Mouse (Mus musculus): ENCODE measurements around the gene Gm20479. TPM values are rescaled to one million over a fixed set of nuclear protein-coding genes. Genes with fewer than 3 reads are reported as not detected.

Gene Gm20479
- polyA plus RNA-seq, 1 experiment: not detected

GRCm38 (mm10) chr7:27311651-27312284 is 45.5 kb downstream of the Gm20479 start:
- Histone ChIP-seq H3K27ac (ENCODE audit: insufficient read depth, low read depth, low read length) (no peak overlapping the region), H3K4me3 (ENCODE audit: low read depth, low read length) (no peak overlapping the region), H3K27me3 (ENCODE audit: control insufficient read depth, insufficient read depth, low read length) (no peaks in the 10 kb centered on the region), H3K4me1 (ENCODE audit: control insufficient read depth, insufficient read depth, insufficient read length, low read length) (peaks cover 3% of the 10 kb centered on the region), H3K36me3 (ENCODE audit: control insufficient read depth, insufficient read depth, low read length) (no peaks in the 10 kb centered on the region)
- no peak for TF ChIP-seq POLR2A (IDR thresholded peaks at IDR 0.05; ENCODE audit: low read depth, low read length)
- TF ChIP-seq CTCF (IDR thresholded peaks at IDR 0.05; ENCODE audit: extremely low read depth, insufficient read length, insufficient replicate concordance, low read depth, low read length): no peak
- WGBS: 83% methylated on average over 12 of the region's 12 CpGs

- no peaks in the 10 kb centered on the region for H3K27me3 ChIP-seq (ENCODE audit: control insufficient read depth, insufficient read depth, low read length)
- H3K36me3 ChIP-seq (ENCODE audit: control insufficient read depth, insufficient read depth, low read length): no peaks in the 10 kb centered on the region
- TF ChIP-seq POLR2A (IDR thresholded peaks at IDR 0.05; ENCODE audit: low read depth, low read length) (no peak), CTCF (IDR thresholded peaks at IDR 0.05; ENCODE audit: extremely low read depth, insufficient read length, insufficient replicate concordance, low read depth, low read length) (no peak)
- H3K27ac ChIP-seq (ENCODE audit: insufficient read depth, low read depth, low read length): no peak overlapping the region
- no peak overlapping the region for H3K4me3 ChIP-seq (ENCODE audit: low read depth, low read length)
- peaks cover 3% of the 10 kb centered on the region for H3K4me1 ChIP-seq (ENCODE audit: control insufficient read depth, insufficient read depth, insufficient read length, low read length)
- WGBS: 61% methylated on average over 8 of the region's 8 CpGs
These were observed 46.2 kb downstream of the Gm20479 start for GRCm38 (mm10) chr7:27310996-27311535.

- WGBS: 13% methylated on average over 17 of the region's 17 CpGs
- H3K27me3 ChIP-seq (ENCODE audit: control insufficient read depth, insufficient read depth, low read length): no peaks in the 10 kb centered on the region
- no peaks in the 10 kb centered on the region for H3K36me3 ChIP-seq (ENCODE audit: control insufficient read depth, insufficient read depth, low read length)
- no peak overlapping the region for H3K27ac ChIP-seq (ENCODE audit: insufficient read depth, low read depth, low read length)
- TF ChIP-seq CTCF (IDR thresholded peaks at IDR 0.05; ENCODE audit: extremely low read depth, insufficient read length, insufficient replicate concordance, low read depth, low read length) (no peak), POLR2A (IDR thresholded peaks at IDR 0.05; ENCODE audit: low read depth, low read length) (no peak)
- H3K4me1 ChIP-seq (ENCODE audit: control insufficient read depth, insufficient read depth, insufficient read length, low read length): peaks cover 3% of the 10 kb centered on the region
- peak overlapping the region; percentile 35 for H3K4me3 ChIP-seq (ENCODE audit: low read depth, low read length)
These were observed 46.9 kb downstream of the Gm20479 start for GRCm38 (mm10) chr7:27310306-27310705.

GRCm38 (mm10) chr7:27309832-27310231 is 47.4 kb downstream of the Gm20479 start:
- no peak overlapping the region for H3K27ac ChIP-seq (ENCODE audit: insufficient read depth, low read depth, low read length)
- no peaks in the 10 kb centered on the region for H3K36me3 ChIP-seq (ENCODE audit: control insufficient read depth, insufficient read depth, low read length)
- peaks cover 3% of the 10 kb centered on the region for H3K4me1 ChIP-seq (ENCODE audit: control insufficient read depth, insufficient read depth, insufficient read length, low read length)
- no peak overlapping the region for H3K4me3 ChIP-seq (ENCODE audit: low read depth, low read length)
- TF ChIP-seq CTCF (IDR thresholded peaks at IDR 0.05; ENCODE audit: extremely low read depth, insufficient read length, insufficient replicate concordance, low read depth, low read length) (no peak), POLR2A (IDR thresholded peaks at IDR 0.05; ENCODE audit: low read depth, low read length) (no peak)
- WGBS: 68% methylated on average over 3 of the region's 3 CpGs
- H3K27me3 ChIP-seq (ENCODE audit: control insufficient read depth, insufficient read depth, low read length): no peaks in the 10 kb centered on the region

- no peak overlapping the region for H3K27ac ChIP-seq (ENCODE audit: insufficient read depth, low read depth, low read length)
These were observed 48.2 kb downstream of the Gm20479 start for GRCm38 (mm10) chr7:27308821-27309549.

GRCm38 (mm10) chr7:27307551-27307950 is 49.7 kb downstream of the Gm20479 start:
- 84% methylated on average over 9 of the region's 9 CpGs for WGBS
- Histone ChIP-seq H3K4me3 (ENCODE audit: low read depth, low read length) (no peak overlapping the region), H3K4me1 (ENCODE audit: control insufficient read depth, insufficient read depth, insufficient read length, low read length) (peaks cover 3% of the 10 kb centered on the region), H3K36me3 (ENCODE audit: control insufficient read depth, insufficient read depth, low read length) (no peaks in the 10 kb centered on the region), H3K27me3 (ENCODE audit: control insufficient read depth, insufficient read depth, low read length) (no peaks in the 10 kb centered on the region), H3K27ac (ENCODE audit: insufficient read depth, low read depth, low read length) (no peak overlapping the region)
- no peak for TF ChIP-seq CTCF (IDR thresholded peaks at IDR 0.05; ENCODE audit: extremely low read depth, insufficient read length, insufficient replicate concordance, low read depth, low read length)

More at GRCm38 (mm10) chr7:27308821-27309549, 48.2 kb downstream of the Gm20479 start:
- 15% methylated on average over 28 of the region's 28 CpGs for WGBS
- TF ChIP-seq POLR2A (IDR thresholded peaks at IDR 0.05; ENCODE audit: low read depth, low read length): no peak
- TF ChIP-seq CTCF (IDR thresholded peaks at IDR 0.05; ENCODE audit: extremely low read depth, insufficient read length, insufficient replicate concordance, low read depth, low read length): no peak
- H3K27me3 ChIP-seq (ENCODE audit: control insufficient read depth, insufficient read depth, low read length): no peaks in the 10 kb centered on the region
- H3K4me1 ChIP-seq (ENCODE audit: control insufficient read depth, insufficient read depth, insufficient read length, low read length): peaks cover 3% of the 10 kb centered on the region
- H3K36me3 ChIP-seq (ENCODE audit: control insufficient read depth, insufficient read depth, low read length): no peaks in the 10 kb centered on the region
- H3K4me3 ChIP-seq (ENCODE audit: low read depth, low read length): peak overlapping the region; percentile 28; the same call in 1 of the 2 replicates
